Comparison of ENCODE assay signal across 9 mouse cellular contexts in genomic region chr10:17631817-17632216, GRCm38 (mm10).
A peak's percentile ranks its signal among the peaks of the same experiment; 100 is the strongest.
DNase-seq lines count a peak whose midpoint lies in the region; ATAC-seq and TF ChIP-seq lines count a peak whose summit lies in the region.
"Had no signal": no experiment of that assay in that cellular context is flagged by ENCODE, and none has a peak within 500 bp of the region (broad histone marks: within the 10 kb centered on the region; RNA-seq: fewer than 3 reads in every experiment).

No protein-coding gene starts in this region.

- H3K27me3 ChIP-seq in forebrain, postnatal 0 days (ENCODE audit: insufficient read depth, low read length), result no peaks in the 10 kb centered on the region
- no peaks in the 10 kb centered on the region for H3K27me3 ChIP-seq in limb, embryonic 10.5 days (ENCODE audit: low read depth, poor library complexity, severe bottlenecking)
- H3K27me3 ChIP-seq: megakaryocyte, embryonic 14.5 days had no signal

- H3K4me1 ChIP-seq in forebrain, postnatal 0 days (ENCODE audit: insufficient read depth), result no peaks in the 10 kb centered on the region; the same call in 1 of the 2 replicates
- H3K4me1 ChIP-seq in limb, embryonic 10.5 days, result peaks cover 12% of the 10 kb centered on the region

- H3K9ac ChIP-seq in forebrain, postnatal 0 days, result no peak overlapping the region

- no peak for TF ChIP-seq CTCF in left cerebral cortex, adult 2 months (IDR thresholded peaks at IDR 0.05)
- TF ChIP-seq CTCF in forebrain, postnatal 0 days (IDR thresholded peaks at IDR 0.05; ENCODE audit: low read depth), result no peak

- H3K36me3 ChIP-seq in forebrain, postnatal 0 days (ENCODE audit: insufficient read depth), result no peaks in the 10 kb centered on the region
- H3K36me3 ChIP-seq in limb, embryonic 10.5 days, result no peaks in the 10 kb centered on the region

- H3K9me3 ChIP-seq in forebrain, postnatal 0 days (ENCODE audit: low read length), result no peaks in the 10 kb centered on the region
- no peaks in the 10 kb centered on the region for H3K9me3 ChIP-seq in limb, embryonic 10.5 days (replicated peaks)
- H3K9me3 ChIP-seq: megakaryocyte, embryonic 14.5 days had no signal

- 13% methylated on average over 5 of the region's 5 CpGs for whole genome bisulfite sequencing in forebrain, postnatal 0 days
- WGBS in limb, embryonic 10.5 days, result 33% methylated on average over 5 of the region's 5 CpGs

- no peak overlapping the region for H3K27ac ChIP-seq in left cerebral cortex, adult 2 months
- H3K27ac ChIP-seq in forebrain, postnatal 0 days (ENCODE audit: low read depth, low read length), result no peak overlapping the region
- peak overlapping the region; percentile 71; the same call in 1 of the 2 replicates for H3K27ac ChIP-seq in limb, embryonic 10.5 days

- H3K4me2 ChIP-seq in forebrain, postnatal 0 days (ENCODE audit: low read depth), result peak overlapping the region; percentile 30

- intact Hi-C loops in left cerebral cortex, postnatal 4 days (cut with DNase I), result no loop called here
- intact Hi-C loops in left cerebral cortex, adult 2 months (cut with DNase I), result no loop called here

- ATAC-seq in forebrain, postnatal 0 days, result peak; percentile 82

- DNase-seq in left cerebral cortex, postnatal 4 days, result peak; percentile 13
- DNase-seq in left cerebral cortex, adult 2 months (ENCODE audit: extremely low spot score in 1 of 2, low spot score in 2 of 2), result no peak
- DNase-seq in forebrain, postnatal 0 days, result peak; percentile 69
- no peak for DNase-seq in limb, embryonic 10.5 days (ENCODE audit: low spot score)
- peak; percentile 56 for DNase-seq in retina, embryonic 14.5 days (ENCODE audit: low spot score)
- DNase-seq in cerebellum, adult 9-10 months, result no peak
- DNase-seq in layer of hippocampus, adult 18-20 months (ENCODE audit: low spot score in 2 of 2), result no peak
- no peak for DNase-seq in layer of hippocampus, postnatal 10 days (ENCODE audit: low spot score in 2 of 2)

- no peak overlapping the region for H3K4me3 ChIP-seq in left cerebral cortex, adult 2 months
- H3K4me3 ChIP-seq in forebrain, postnatal 0 days (ENCODE audit: low read depth, low read length), result no peak overlapping the region
- no peak overlapping the region for H3K4me3 ChIP-seq in limb, embryonic 10.5 days
- H3K4me3 ChIP-seq: megakaryocyte, embryonic 14.5 days had no signal

Comparison
In these comparisons a context has a peak if more than half of its experiments do, and no peak if none do; other contexts are left out.
1. DNase-seq: peak in left cerebral cortex, postnatal 4 days (single experiment), forebrain, postnatal 0 days (single experiment) and retina, embryonic 14.5 days (single experiment); none in left cerebral cortex, adult 2 months (0 of 2), limb, embryonic 10.5 days (single experiment), cerebellum, adult 9-10 months (single experiment), layer of hippocampus, adult 18-20 months (0 of 2) and layer of hippocampus, postnatal 10 days (0 of 2).